Mouse (Mus musculus) fat pad, adult 2 months (tissue): ENCODE results near the gene Wdfy3.

ENCODE experiments used
- DNase-seq: peaks from one replicate; pipeline ENCODE4 v3.0.0-alpha.2; 2011; ENCODE audit warnings: low read depth, low spot score; ENCODE audit errors: extremely low read depth

The Wdfy3 gene

DNA sequence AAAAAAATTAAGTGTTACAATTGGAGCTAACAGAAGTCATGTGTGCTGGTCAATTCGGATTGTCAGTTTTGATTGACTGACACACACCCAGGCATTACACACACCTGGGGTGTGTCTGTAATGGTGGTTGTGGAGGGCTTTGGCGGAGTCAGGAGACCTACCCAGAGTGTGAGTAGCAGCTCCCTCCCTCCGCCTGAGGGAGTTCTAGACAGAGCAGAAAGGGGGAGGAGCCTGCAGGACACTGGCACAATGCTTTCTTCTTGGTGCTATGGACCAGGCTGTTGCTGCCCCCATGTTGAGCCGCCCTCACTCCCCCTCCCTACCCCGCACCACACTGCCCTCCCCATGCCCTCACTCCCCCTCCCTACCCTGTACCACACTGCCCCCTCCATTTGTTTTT is 279.2 kb downstream of the Wdfy3 start:
- DNase-seq, result no peak

- DNase-seq, result no peak
Observed at GRCm38 (mm10) chr5:101789770-101790169, 280.0 kb downstream of the Wdfy3 start.

GRCm38 (mm10) chr5:101785921-101786614 is 283.7 kb downstream of the Wdfy3 start:
- no peak for DNase-seq

- no peak for DNase-seq
Observed at GRCm38 (mm10) chr5:101784787-101785186, 284.9 kb downstream of the Wdfy3 start.

- no peak for DNase-seq
Observed at GRCm38 (mm10) chr5:101784328-101784727, 285.4 kb downstream of the Wdfy3 start.
